Mouse (Mus musculus) heart, embryonic 14.5 days (tissue): ENCODE results near the gene Kcnq1. TPM values are rescaled to one million over a fixed set of nuclear protein-coding genes. Genes with fewer than 3 reads are reported as not detected.

Experiments
- ATAC-seq: fragments of 200-750 bp; cut with Nextera tagmentation; 2 replicates; pipeline ENCODE4 v1.8.0; 2017; ENCODE audit warnings: low read depth, moderate TSS enrichment; ENCODE audit not compliant: insufficient number of reproducible peaks, insufficient read depth, low FRiP score
- H3K27ac ChIP-seq, 2 experiments: fragments of 200-500 bp in 1 of 2; fragments of 300-500 bp in 1 of 2; sonication (generic) in 1 of 2; replicated peaks in 1 of 2; 2 replicates each; pipeline ENCODE4 v1.5.1; 2012 to 2014; ENCODE audit warnings: low read depth in 2 of 2, low read length in 2 of 2, control low read depth in 1 of 2, mild to moderate bottlenecking in 1 of 2, mixed read lengths in 1 of 2; ENCODE audit not compliant: control insufficient read depth in 1 of 2, insufficient read depth in 1 of 2
- H3K27me3 ChIP-seq: fragments of 300-500 bp; sonication (generic); 2 replicates; pipeline ENCODE4 v1.6.1; 2014; ENCODE audit warnings: mild to moderate bottlenecking, low read length, control low read depth; ENCODE audit not compliant: control insufficient read depth, insufficient read depth
- H3K36me3 ChIP-seq: fragments of 300-500 bp; sonication (generic); 2 replicates; pipeline ENCODE4 v1.6.1; 2014; ENCODE audit warnings: mild to moderate bottlenecking, control low read depth, low read length, mixed read lengths; ENCODE audit not compliant: control insufficient read depth, insufficient read depth
- H3K4me1 ChIP-seq, 2 experiments: fragments of 200-500 bp in 1 of 2; fragments of 300-500 bp in 1 of 2; sonication (generic) in 1 of 2; 2 replicates each; pipeline ENCODE4 v1.6.1; 2012 to 2014; ENCODE audit warnings: low read length in 2 of 2, control low read depth in 1 of 2, mixed read lengths in 1 of 2; ENCODE audit not compliant: control insufficient read depth in 2 of 2, insufficient read depth in 2 of 2
- H3K4me2 ChIP-seq: fragments of 300-500 bp; sonication (generic); 2 replicates; pipeline ENCODE4 v1.6.1; 2014; ENCODE audit warnings: mild to moderate bottlenecking, low read length
- H3K4me3 ChIP-seq, 2 experiments: fragments of 200-500 bp in 1 of 2; fragments of 300-500 bp in 1 of 2; sonication (generic) in 1 of 2; 2 replicates each; pipeline ENCODE4 v1.5.1; 2012 to 2014; ENCODE audit warnings: low read length in 2 of 2, mild to moderate bottlenecking in 2 of 2, control low read depth in 1 of 2, low read depth in 1 of 2, moderate library complexity in 1 of 2; ENCODE audit not compliant: control insufficient read depth in 1 of 2, insufficient read depth in 1 of 2
- H3K9ac ChIP-seq: fragments of 300-500 bp; sonication (generic); 2 replicates; pipeline ENCODE4 v1.6.1; 2014; ENCODE audit warnings: mild to moderate bottlenecking, low read length
- H3K9me3 ChIP-seq: fragments of 300-500 bp; sonication (generic); 2 replicates; pipeline ENCODE4 v1.6.1; 2016; ENCODE audit warnings: low read length, control low read depth; ENCODE audit not compliant: control insufficient read depth
- WGBS: fragments of 180-500 bp; shearing (Covaris S2); extraction: QIAGEN DNeasy Blood & Tissue Kit; methylation state at CpG from one replicate; pipeline ENCODE4 v1.1.7; 2014; 5-methylcytosine and 5-hydroxymethylcytosine counted together
- polyA plus RNA-seq: library from polyadenylated mRNA; unstranded; fragments of >200 nt; fragmentation: Nextera tagmentation; extraction: Ambion mirVana; gene quantifications from 2 replicates; pipeline ENCODE4 v1.2.1, GENCODE M21; 2014

The Kcnq1 gene
- polyA plus RNA-seq, 1 experiment from 2014 or later, result 28.1 TPM

DNA sequence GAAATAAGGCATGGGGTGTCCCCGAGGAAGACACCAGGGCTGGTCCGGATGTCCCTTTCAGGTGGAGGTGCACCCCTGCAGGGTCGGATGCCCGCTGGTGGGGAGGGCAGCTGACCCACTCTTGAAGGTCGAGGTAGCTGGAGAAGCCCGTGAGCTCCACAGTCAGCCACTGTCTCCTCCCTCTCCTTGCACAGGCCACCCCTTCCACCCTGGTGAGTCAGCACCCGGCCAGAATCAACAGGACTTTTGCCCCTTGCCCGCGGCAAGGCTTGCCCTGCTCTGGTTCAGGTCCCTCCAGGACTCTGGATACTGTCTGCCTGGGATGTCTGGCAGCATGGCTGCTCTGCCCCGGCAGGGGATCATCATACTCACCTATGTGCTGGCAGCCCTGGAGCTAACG lies 369.7 kb downstream of the Kcnq1 start:
- ATAC-seq, result no peak
- WGBS, result 61% methylated on average over 11 of the region's 11 CpGs
- no peaks in the 10 kb centered on the region; a peak in 1 of 4 replicates for H3K4me1 ChIP-seq
- peaks cover 1% of the 10 kb centered on the region for H3K27me3 ChIP-seq
- H3K9ac ChIP-seq, result no peak overlapping the region
- H3K27ac ChIP-seq, result no peak overlapping the region
- no peaks in the 10 kb centered on the region for H3K9me3 ChIP-seq
- H3K4me3 ChIP-seq, result no peak overlapping the region
- no peak overlapping the region for H3K4me2 ChIP-seq
- H3K36me3 ChIP-seq, result no peaks in the 10 kb centered on the region

Other genes starting within 250 kb of the Kcnq1 start
- 0.30 and 0.57 TPM in 2 replicates for gene Th, start 175.2 kb upstream of the Kcnq1 start, polyA plus RNA-seq
- gene Ascl2, start 137.1 kb upstream of the Kcnq1 start, polyA plus RNA-seq, result 0.18 TPM in 1 of 2 replicates, not detected in the other
- gene Tspan32, start 101.3 kb upstream of the Kcnq1 start, polyA plus RNA-seq, result 2.3 and 2.7 TPM in 2 replicates
- gene Cd81, start 53.6 kb upstream of the Kcnq1 start, polyA plus RNA-seq, result 885 and 947 TPM in 2 replicates
- gene Tssc4, start 37.1 kb upstream of the Kcnq1 start, polyA plus RNA-seq, result 31.3 and 41.1 TPM in 2 replicates
- 3.9 and 4.4 TPM in 2 replicates for gene Trpm5, start 11.7 kb upstream of the Kcnq1 start, polyA plus RNA-seq